19 mouse cellular contexts compared by ENCODE assay signal in the genomic region with DNA sequence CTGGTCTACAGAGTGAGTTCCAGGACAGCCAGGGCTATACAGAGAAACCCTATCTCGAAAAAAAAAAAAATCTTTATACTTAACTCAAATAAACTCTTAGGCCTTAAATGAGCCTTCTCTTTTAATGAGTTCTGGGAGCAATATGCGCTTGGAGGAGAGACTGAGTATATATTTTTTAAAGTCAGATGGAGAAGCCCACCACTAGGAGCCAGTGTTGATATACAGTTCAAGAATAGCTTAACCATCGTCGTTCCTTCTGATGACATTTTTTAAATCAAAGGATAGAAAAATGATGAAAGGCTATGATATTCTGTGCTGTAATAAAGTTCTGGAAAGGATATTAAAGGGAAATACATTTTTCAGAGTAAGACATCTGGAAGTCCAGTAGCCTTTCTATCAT. TPM values are rescaled to one million over a fixed set of nuclear protein-coding genes. Genes with fewer than 3 reads are reported as not detected.
DNase-seq lines count a peak whose midpoint lies in the region; ATAC-seq and TF ChIP-seq lines count a peak whose summit lies in the region.
"Had no signal": no experiment of that assay in that cellular context is flagged by ENCODE, and none has a peak within 500 bp of the region (broad histone marks: within the 10 kb centered on the region; RNA-seq: fewer than 3 reads in every experiment).

No protein-coding gene starts in this region.

- 70% methylated on average over 4 of the region's 4 CpGs for WGBS in hindbrain, embryonic 15.5 days
- 66% methylated on average over 4 of the region's 4 CpGs for WGBS in hindbrain, embryonic 16.5 days
- WGBS in limb, embryonic 14.5 days: 67% methylated on average over 4 of the region's 4 CpGs
- WGBS in limb, embryonic 10.5 days: 81% methylated on average over 4 of the region's 4 CpGs
- WGBS in embryonic facial prominence, embryonic 14.5 days: 62% methylated on average over 4 of the region's 4 CpGs

- no peak overlapping the region for H3K9ac ChIP-seq in hindbrain, embryonic 15.5 days
- no peak overlapping the region for H3K9ac ChIP-seq in hindbrain, embryonic 16.5 days (ENCODE audit: low read depth, low read length)
- H3K9ac ChIP-seq in limb, embryonic 14.5 days (ENCODE audit: low read depth, low read length, severe bottlenecking): no peak overlapping the region
- H3K9ac ChIP-seq in embryonic facial prominence, embryonic 14.5 days (ENCODE audit: low read depth, low read length): no peak overlapping the region
- H3K9ac ChIP-seq: embryonic facial prominence, embryonic 15.5 days; liver, postnatal 0 days; neural tube, embryonic 12.5 days had no signal

- no peak for TF ChIP-seq POLR2A in limb, embryonic 14.5 days (IDR thresholded peaks at IDR 0.05; ENCODE audit: borderline replicate concordance, extremely low read depth, insufficient read depth, insufficient read length)

- H3K9me3 ChIP-seq in hindbrain, embryonic 15.5 days: no peaks in the 10 kb centered on the region
- H3K9me3 ChIP-seq in hindbrain, embryonic 16.5 days (ENCODE audit: control insufficient read depth, low read length): no peaks in the 10 kb centered on the region
- no peaks in the 10 kb centered on the region for H3K9me3 ChIP-seq in limb, embryonic 14.5 days (ENCODE audit: control insufficient read depth, low read length)
- no peaks in the 10 kb centered on the region for H3K9me3 ChIP-seq in limb, embryonic 10.5 days (replicated peaks)
- H3K9me3 ChIP-seq in embryonic facial prominence, embryonic 14.5 days (ENCODE audit: control insufficient read depth, low read length): no peaks in the 10 kb centered on the region
- H3K9me3 ChIP-seq: embryonic facial prominence, embryonic 15.5 days; G1E; neural tube, embryonic 12.5 days had no signal

- H3K27ac ChIP-seq in hindbrain, embryonic 15.5 days (replicated peaks): no peak overlapping the region
- no peak overlapping the region for H3K27ac ChIP-seq in hindbrain, embryonic 16.5 days (ENCODE audit: low read depth, low read length)
- H3K27ac ChIP-seq in limb, embryonic 14.5 days (replicated peaks; ENCODE audit: low read depth, low read length): no peak overlapping the region
- no peak overlapping the region for H3K27ac ChIP-seq in limb, embryonic 10.5 days
- H3K27ac ChIP-seq in embryonic facial prominence, embryonic 14.5 days (replicated peaks; ENCODE audit: low read depth, low read length): no peak overlapping the region
- H3K27ac ChIP-seq: embryonic facial prominence, embryonic 15.5 days; neural tube, embryonic 12.5 days had no signal

- 0 out of 2 replicates have a peak, but pooled peaks have one; percentile 37 for ATAC-seq in hindbrain, embryonic 15.5 days (ENCODE audit: low FRiP score, low read depth)
- no peak for ATAC-seq in hindbrain, embryonic 16.5 days
- no peak for ATAC-seq in limb, embryonic 14.5 days (ENCODE audit: low FRiP score, low read depth)
- no peak for ATAC-seq in embryonic facial prominence, embryonic 14.5 days (ENCODE audit: low read depth)
- ATAC-seq in granulocyte monocyte progenitor cell, adult 5-6 weeks (replicated peaks; ENCODE audit: poor library complexity, severe bottlenecking): no peak

- peak; percentile 17 for DNase-seq in embryo, embryonic 10.5 days (ENCODE audit: low spot score)
- DNase-seq in embryo, embryonic 10 days (ENCODE audit: low spot score): no peak
- peak; percentile 34 for DNase-seq in limb, embryonic 14.5 days (ENCODE audit: low spot score)
- no peak for DNase-seq in limb, embryonic 10.5 days (ENCODE audit: low spot score)
- peak; percentile 42 for DNase-seq in embryonic facial prominence, embryonic 14.5 days (ENCODE audit: low spot score)
- DNase-seq: cerebellum, adult 18-20 months; cerebellum, postnatal 36 days; lung, postnatal 4 days had no signal

- H3K27me3 ChIP-seq in hindbrain, embryonic 15.5 days: no peaks in the 10 kb centered on the region
- no peaks in the 10 kb centered on the region for H3K27me3 ChIP-seq in hindbrain, embryonic 16.5 days (replicated peaks; ENCODE audit: control insufficient read depth, insufficient read depth, low read length)
- H3K27me3 ChIP-seq in limb, embryonic 14.5 days (ENCODE audit: control insufficient read depth, insufficient read depth, low read length): no peaks in the 10 kb centered on the region
- no peaks in the 10 kb centered on the region for H3K27me3 ChIP-seq in limb, embryonic 10.5 days (ENCODE audit: low read depth, poor library complexity, severe bottlenecking)
- no peaks in the 10 kb centered on the region for H3K27me3 ChIP-seq in embryonic facial prominence, embryonic 14.5 days (replicated peaks; ENCODE audit: control insufficient read depth, insufficient read depth, low read length)
- H3K27me3 ChIP-seq: embryonic facial prominence, embryonic 15.5 days; neural tube, embryonic 12.5 days had no signal

- no peak overlapping the region for H3K4me3 ChIP-seq in hindbrain, embryonic 15.5 days
- no peak overlapping the region for H3K4me3 ChIP-seq in hindbrain, embryonic 16.5 days (ENCODE audit: low read length)
- H3K4me3 ChIP-seq in limb, embryonic 14.5 days (replicated peaks; ENCODE audit: low read length): no peak overlapping the region
- H3K4me3 ChIP-seq in limb, embryonic 10.5 days: no peak overlapping the region
- H3K4me3 ChIP-seq in embryonic facial prominence, embryonic 14.5 days (ENCODE audit: low read depth, low read length): no peak overlapping the region
- H3K4me3 ChIP-seq: embryonic facial prominence, embryonic 15.5 days; neural tube, embryonic 12.5 days had no signal

- no peaks in the 10 kb centered on the region for H3K36me3 ChIP-seq in hindbrain, embryonic 15.5 days
- no peaks in the 10 kb centered on the region for H3K36me3 ChIP-seq in hindbrain, embryonic 16.5 days (ENCODE audit: control insufficient read depth, insufficient read depth, low read length)
- no peaks in the 10 kb centered on the region for H3K36me3 ChIP-seq in limb, embryonic 14.5 days (ENCODE audit: control insufficient read depth, insufficient read depth, low read length)
- H3K36me3 ChIP-seq in limb, embryonic 10.5 days: no peaks in the 10 kb centered on the region
- H3K36me3 ChIP-seq in embryonic facial prominence, embryonic 14.5 days (ENCODE audit: control insufficient read depth, insufficient read depth, low read length): no peaks in the 10 kb centered on the region
- H3K36me3 ChIP-seq: embryonic facial prominence, embryonic 15.5 days; G1E; neural tube, embryonic 12.5 days had no signal

- no peak overlapping the region for H3K4me2 ChIP-seq in hindbrain, embryonic 15.5 days
- no peak overlapping the region for H3K4me2 ChIP-seq in hindbrain, embryonic 16.5 days (ENCODE audit: low read length)
- H3K4me2 ChIP-seq in limb, embryonic 14.5 days (replicated peaks; ENCODE audit: low read depth, low read length, severe bottlenecking): no peak overlapping the region
- no peak overlapping the region for H3K4me2 ChIP-seq in embryonic facial prominence, embryonic 14.5 days (ENCODE audit: low read depth, low read length)
- H3K4me2 ChIP-seq: embryonic facial prominence, embryonic 15.5 days; neural tube, embryonic 12.5 days had no signal

- H3K4me1 ChIP-seq in hindbrain, embryonic 15.5 days (replicated peaks): no peaks in the 10 kb centered on the region; the same call in 1 of the 2 replicates
- no peaks in the 10 kb centered on the region for H3K4me1 ChIP-seq in hindbrain, embryonic 16.5 days (ENCODE audit: control insufficient read depth, insufficient read depth, low read depth, low read length)
- no peaks in the 10 kb centered on the region for H3K4me1 ChIP-seq in limb, embryonic 14.5 days (ENCODE audit: control insufficient read depth, insufficient read depth, low read length)
- H3K4me1 ChIP-seq in limb, embryonic 10.5 days: peaks cover 3% of the 10 kb centered on the region; the same call in 1 of the 2 replicates
- no peaks in the 10 kb centered on the region for H3K4me1 ChIP-seq in embryonic facial prominence, embryonic 14.5 days (ENCODE audit: control insufficient read depth, insufficient read depth, low read length)
- H3K4me1 ChIP-seq: neural tube, embryonic 12.5 days had no signal

RNA-seq across cellular contexts. Expression of a gene that starts 24.0 kb away (rescaled TPM):
- polyA plus RNA-seq in hindbrain, embryonic 15.5 days (2015; fragmentation: Nextera tagmentation; extraction: Ambion mirVana): 0.26 and 1.1 TPM in 2 replicates
- 0.56 and 0.68 TPM in 2 replicates for polyA plus RNA-seq in hindbrain, embryonic 16.5 days (2015; fragmentation: Nextera tagmentation; extraction: Ambion mirVana)
- polyA plus RNA-seq in limb, embryonic 14.5 days (2012; rRNA removed): 0.05 TPM in 1 of 2 replicates, not detected in the other
- not detected in 2 replicates for polyA plus RNA-seq in limb, embryonic 14.5 days (2014; fragmentation: Nextera tagmentation; extraction: Ambion mirVana)
- polyA plus RNA-seq in limb, embryonic 10.5 days (2016; fragmentation: Nextera tagmentation; extraction: Ambion mirVana): not detected in 2 replicates
- 0.08 TPM in 1 of 2 replicates, not detected in the other for polyA plus RNA-seq in embryonic facial prominence, embryonic 14.5 days (2014; fragmentation: Nextera tagmentation; extraction: Ambion mirVana)
- not detected in 2 replicates for total RNA-seq in granulocyte monocyte progenitor cell, adult 5-6 weeks (2014; fragmentation: Nextera tagmentation)
- not detected in 2 replicates for total RNA-seq in granulocyte monocyte progenitor cell, adult 5-6 weeks (2017)
- total RNA-seq: hematopoietic stem cell, adult 5-6 weeks; left cerebral cortex, postnatal 25 days had no signal
- polyA plus RNA-seq: CD4-positive, CD25-positive, alpha-beta regulatory T cell, adult 4 months; embryonic facial prominence, embryonic 15.5 days; G1E; heart, embryonic 14.5 days; neural tube, embryonic 12.5 days had no signal

Comparison
In these comparisons a context has a peak if more than half of its experiments do, and no peak if none do; other contexts are left out.
1. DNase-seq: peak in embryo, embryonic 10.5 days (single experiment), limb, embryonic 14.5 days (single experiment) and embryonic facial prominence, embryonic 14.5 days (single experiment); none in embryo, embryonic 10 days (single experiment) and limb, embryonic 10.5 days (single experiment).